In genomic region chr13:63251118-63251889, GRCm38 (mm10) we compare ENCODE assay signal across 12 mouse cellular contexts.
DNase-seq lines count a peak whose midpoint lies in the region; ATAC-seq and TF ChIP-seq lines count a peak whose summit lies in the region.
"Had no signal": no experiment of that assay in that cellular context is flagged by ENCODE, and none has a peak within 500 bp of the region (broad histone marks: within the 10 kb centered on the region; RNA-seq: fewer than 3 reads in every experiment).

No protein-coding gene starts in this region.

- no peak for TF ChIP-seq CTCF in lung, postnatal 0 days (IDR thresholded peaks at IDR 0.05)
- no peak for TF ChIP-seq CTCF in olfactory bulb, adult 2 months (IDR thresholded peaks at IDR 0.05; ENCODE audit: insufficient read depth, low read depth, low read length)

- H3K4me3 ChIP-seq in heart, embryonic 13.5 days, result peak overlapping the region; percentile 19
- no peak overlapping the region for H3K4me3 ChIP-seq in lung, postnatal 0 days (ENCODE audit: low read depth, low read length)
- H3K4me3 ChIP-seq in embryonic facial prominence, embryonic 13.5 days, result peak overlapping the region; percentile 19
- H3K4me3 ChIP-seq in olfactory bulb, adult 2 months (ENCODE audit: insufficient read depth, low read depth, low read length), result peak overlapping the region; percentile 20; the same call in 1 of the 2 replicates
- H3K4me3 ChIP-seq in forebrain, embryonic 14.5 days (ENCODE audit: low read depth, low read length), result no peak overlapping the region
- H3K4me3 ChIP-seq: liver, embryonic 13.5 days had no signal

- no peak for TF ChIP-seq POLR2A in olfactory bulb, adult 2 months (IDR thresholded peaks at IDR 0.05; ENCODE audit: insufficient read depth, low read depth, low read length)

- H3K27ac ChIP-seq in heart, embryonic 13.5 days (replicated peaks), result peak overlapping the region; percentile 90
- H3K27ac ChIP-seq in lung, postnatal 0 days (ENCODE audit: low read length), result peak overlapping the region; percentile 78
- H3K27ac ChIP-seq in embryonic facial prominence, embryonic 13.5 days, result peak overlapping the region; percentile 83
- H3K27ac ChIP-seq in olfactory bulb, adult 2 months (ENCODE audit: insufficient read depth, low read depth, low read length), result peak overlapping the region; percentile 64
- no peak overlapping the region for H3K27ac ChIP-seq in forebrain, embryonic 14.5 days (ENCODE audit: low read depth, low read length)
- H3K27ac ChIP-seq: liver, embryonic 13.5 days had no signal

- DNase-seq in heart, postnatal 36 days, result no peak
- DNase-seq in lung, postnatal 0 days (ENCODE audit: low spot score), result peak; percentile 74
- no peak for DNase-seq in lung, postnatal 36 days
- no peak for DNase-seq in forebrain, embryonic 14.5 days (ENCODE audit: low spot score)
- no peak for DNase-seq in ovary, postnatal 10 days (ENCODE audit: low spot score)
- DNase-seq: adrenal gland, adult 8-10 months; cerebellum, postnatal 36 days; forebrain, postnatal 0 days; liver, embryonic 13.5 days had no signal

- H3K9ac ChIP-seq in heart, embryonic 13.5 days, result peak overlapping the region; percentile 77
- H3K9ac ChIP-seq in lung, postnatal 0 days (replicated peaks; ENCODE audit: low read depth), result no peak overlapping the region; the same call in 1 of the 2 replicates
- peak overlapping the region; percentile 61 for H3K9ac ChIP-seq in embryonic facial prominence, embryonic 13.5 days
- H3K9ac ChIP-seq in forebrain, embryonic 14.5 days (ENCODE audit: low read length), result no peak overlapping the region
- H3K9ac ChIP-seq: forebrain, postnatal 0 days; liver, embryonic 13.5 days had no signal

- ATAC-seq in heart, embryonic 13.5 days (ENCODE audit: extremely low read depth, insufficient number of reproducible peaks, low FRiP score, low TSS enrichment), result no peak
- ATAC-seq in lung, postnatal 0 days, result peak; percentile 42
- ATAC-seq in embryonic facial prominence, embryonic 13.5 days (ENCODE audit: insufficient number of reproducible peaks, insufficient read depth, low FRiP score, low TSS enrichment, low read depth), result no peak
- ATAC-seq in forebrain, embryonic 14.5 days, result no peak
- ATAC-seq: forebrain, postnatal 0 days had no signal

- peak; percentile 44; the same call in 1 of the 2 replicates for TF ChIP-seq EP300 in lung, postnatal 0 days (IDR thresholded peaks at IDR 0.05)

- H3K36me3 ChIP-seq in heart, embryonic 13.5 days, result peaks cover 33% of the 10 kb centered on the region
- H3K36me3 ChIP-seq in lung, postnatal 0 days (ENCODE audit: insufficient read depth, low read length), result no peaks in the 10 kb centered on the region
- peaks cover 38% of the 10 kb centered on the region for H3K36me3 ChIP-seq in embryonic facial prominence, embryonic 13.5 days
- H3K36me3 ChIP-seq in forebrain, embryonic 14.5 days (ENCODE audit: control insufficient read depth, insufficient read depth, low read length), result no peaks in the 10 kb centered on the region

- no peaks in the 10 kb centered on the region for H3K27me3 ChIP-seq in heart, embryonic 13.5 days (replicated peaks)
- no peaks in the 10 kb centered on the region for H3K27me3 ChIP-seq in lung, postnatal 0 days (replicated peaks; ENCODE audit: insufficient read depth, low read length)
- no peaks in the 10 kb centered on the region for H3K27me3 ChIP-seq in embryonic facial prominence, embryonic 13.5 days
- H3K27me3 ChIP-seq in forebrain, embryonic 14.5 days (replicated peaks; ENCODE audit: control insufficient read depth, insufficient read depth, low read length), result no peaks in the 10 kb centered on the region
- H3K27me3 ChIP-seq: liver, embryonic 13.5 days had no signal

- intact Hi-C loops in heart, postnatal 36 days (cut with DNase I), result loop anchor here (5.0 kb wide), 1 partner anchor 41 kb away; no protein-coding TSS in a partner anchor

- peaks cover 100% of the 10 kb centered on the region for H3K4me1 ChIP-seq in heart, embryonic 13.5 days
- H3K4me1 ChIP-seq in lung, postnatal 0 days (ENCODE audit: insufficient read depth, low read depth, low read length), result peaks cover 41% of the 10 kb centered on the region
- H3K4me1 ChIP-seq in embryonic facial prominence, embryonic 13.5 days, result peaks cover 92% of the 10 kb centered on the region
- peaks cover 34% of the 10 kb centered on the region for H3K4me1 ChIP-seq in olfactory bulb, adult 2 months (ENCODE audit: control insufficient read depth, insufficient read depth, low read length)
- peaks cover under 1% of the 10 kb centered on the region; the same call in 1 of the 2 replicates for H3K4me1 ChIP-seq in forebrain, embryonic 14.5 days (ENCODE audit: control insufficient read depth, insufficient read depth, low read length)

- H3K4me2 ChIP-seq in heart, embryonic 13.5 days, result peak overlapping the region; percentile 53
- H3K4me2 ChIP-seq in lung, postnatal 0 days (replicated peaks; ENCODE audit: low read depth, low read length), result peak overlapping the region; percentile 28
- H3K4me2 ChIP-seq in embryonic facial prominence, embryonic 13.5 days, result peak overlapping the region; percentile 82
- no peak overlapping the region for H3K4me2 ChIP-seq in forebrain, embryonic 14.5 days (ENCODE audit: low read length)
- H3K4me2 ChIP-seq: liver, embryonic 13.5 days had no signal

- WGBS in heart, embryonic 13.5 days, result 36% methylated on average over 12 of the region's 12 CpGs
- 38% methylated on average over 12 of the region's 12 CpGs for WGBS in lung, postnatal 0 days
- WGBS in embryonic facial prominence, embryonic 13.5 days, result 28% methylated on average over 12 of the region's 12 CpGs
- 31% methylated on average over 12 of the region's 12 CpGs for WGBS in olfactory bulb, adult 2 months
- WGBS in forebrain, embryonic 14.5 days, result 68% methylated on average over 12 of the region's 12 CpGs

- H3K9me3 ChIP-seq in heart, embryonic 13.5 days, result no peaks in the 10 kb centered on the region
- H3K9me3 ChIP-seq in lung, postnatal 0 days (ENCODE audit: low read length), result no peaks in the 10 kb centered on the region
- H3K9me3 ChIP-seq in embryonic facial prominence, embryonic 13.5 days, result no peaks in the 10 kb centered on the region
- no peaks in the 10 kb centered on the region for H3K9me3 ChIP-seq in forebrain, embryonic 14.5 days (replicated peaks; ENCODE audit: control insufficient read depth, low read length)
- H3K9me3 ChIP-seq: liver, embryonic 13.5 days had no signal

Comparison
In these comparisons a context has a peak if more than half of its experiments do, and no peak if none do; other contexts are left out.
1. H3K4me3 ChIP-seq: peak in heart, embryonic 13.5 days (single experiment), embryonic facial prominence, embryonic 13.5 days (single experiment) and olfactory bulb, adult 2 months (single experiment); none in lung, postnatal 0 days (single experiment) and forebrain, embryonic 14.5 days (single experiment).
2. H3K9ac ChIP-seq: peak in heart, embryonic 13.5 days (single experiment) and embryonic facial prominence, embryonic 13.5 days (single experiment); none in lung, postnatal 0 days (single experiment) and forebrain, embryonic 14.5 days (single experiment).